Mouse (Mus musculus): ENCODE results near the gene Sun1. TPM values are rescaled to one million over a fixed set of nuclear protein-coding genes. Genes with fewer than 3 reads are reported as not detected.

Sun1 gene
- 40.9 and 44.7 TPM in 2 replicates for polyA plus RNA-seq (2015; fragmentation: Nextera tagmentation; extraction: Ambion mirVana)

DNA sequence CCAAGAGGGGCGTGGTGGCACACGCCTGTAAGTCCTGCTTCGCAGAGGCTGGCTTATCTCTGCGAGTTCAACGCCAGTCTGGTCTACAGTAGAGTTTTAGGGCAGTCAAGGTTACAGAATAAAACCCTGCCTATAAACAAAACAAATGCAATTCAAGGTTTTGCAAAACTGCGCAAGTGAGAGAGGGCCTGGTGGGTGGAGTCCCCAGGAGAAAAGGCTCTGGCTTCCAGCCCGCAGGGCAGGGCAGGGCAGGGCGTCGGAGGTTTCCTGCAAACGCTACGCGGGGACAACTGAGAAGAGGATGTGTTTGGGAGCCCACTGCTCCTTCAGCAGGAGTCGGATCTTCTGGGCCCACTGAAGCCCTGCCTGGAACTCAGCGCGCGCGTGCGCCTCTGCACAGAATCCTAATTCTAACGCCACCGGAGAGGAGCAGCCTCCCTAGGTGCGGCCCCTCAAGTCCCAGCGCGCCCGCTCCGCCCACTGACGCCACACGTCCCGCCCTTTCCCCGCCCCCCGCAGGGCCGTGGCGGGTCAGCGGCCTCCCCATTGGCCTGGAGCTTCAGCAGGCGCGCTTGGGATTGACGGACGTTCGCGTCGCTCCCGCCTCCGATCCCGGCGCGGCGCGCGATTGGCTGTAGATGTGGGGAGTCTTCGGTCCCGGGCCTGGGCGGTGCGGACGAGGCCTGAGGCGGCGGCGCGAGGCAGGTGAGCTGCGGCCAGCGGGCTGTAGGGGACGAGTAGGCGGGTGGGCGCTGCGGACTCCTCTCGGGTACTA is at the start of gene Sun1:
TSS of gene Sun1 (plus strand) at position 643 of the 775 bp plus-strand sequence.
- no peaks in the 10 kb centered on the region for H3K36me3 ChIP-seq (ENCODE audit: control insufficient read depth, insufficient read depth, low read length)
- under 1% methylated on average over 60 of the region's 64 CpGs for WGBS
- peak within 1 kb of the TSS; percentile 87 for H3K9ac ChIP-seq (ENCODE audit: low read depth, low read length)
- H3K27me3 ChIP-seq (replicated peaks; ENCODE audit: control insufficient read depth, insufficient read depth, low read length): no peaks in the 10 kb centered on the region
- H3K4me1 ChIP-seq (ENCODE audit: control insufficient read depth, insufficient read depth, low read depth, low read length): peaks cover 20% of the 10 kb centered on the region
- peak within 1 kb of the TSS; percentile 87 for H3K27ac ChIP-seq (ENCODE audit: low read depth, low read length)
- peak; percentile 99 for ATAC-seq
- H3K9me3 ChIP-seq (ENCODE audit: control insufficient read depth, low read length): no peaks in the 10 kb centered on the region
- H3K4me2 ChIP-seq (ENCODE audit: low read length): peak within 1 kb of the TSS; percentile 87
- peak within 1 kb of the TSS; percentile 88 for H3K4me3 ChIP-seq (ENCODE audit: low read length)

DNA sequence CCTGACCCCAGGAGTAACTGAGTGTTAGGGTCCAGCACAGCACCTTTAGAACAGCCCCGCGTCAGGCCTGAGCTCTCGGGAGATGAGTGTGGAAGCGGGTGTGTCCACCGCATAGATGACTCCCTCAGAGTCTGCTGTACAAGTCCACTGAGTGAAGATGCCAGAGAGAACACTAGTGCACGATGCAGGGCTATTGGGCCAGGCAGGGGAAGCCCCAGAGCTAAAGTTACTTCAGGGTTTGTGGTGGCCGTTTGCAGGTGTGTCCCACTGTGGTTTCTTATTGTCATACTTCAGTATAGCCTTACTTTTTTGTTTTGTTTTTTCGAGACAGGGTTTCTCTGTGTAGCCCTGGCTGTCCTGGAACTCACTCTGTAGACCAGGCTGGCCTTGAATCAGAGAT is 39.5 kb upstream of the Sun1 start:
- Histone ChIP-seq H3K27ac (ENCODE audit: low read depth, low read length) (no peak overlapping the region), H3K9ac (ENCODE audit: low read depth, low read length) (no peak overlapping the region), H3K9me3 (ENCODE audit: control insufficient read depth, low read length) (no peaks in the 10 kb centered on the region), H3K4me3 (ENCODE audit: low read length) (no peak overlapping the region), H3K27me3 (replicated peaks; ENCODE audit: control insufficient read depth, insufficient read depth, low read length) (no peaks in the 10 kb centered on the region), H3K4me1 (ENCODE audit: control insufficient read depth, insufficient read depth, low read depth, low read length) (no peaks in the 10 kb centered on the region), H3K36me3 (ENCODE audit: control insufficient read depth, insufficient read depth, low read length) (peaks cover 17% of the 10 kb centered on the region), H3K4me2 (ENCODE audit: low read length) (no peak overlapping the region)
- WGBS: 91% methylated on average over 8 of the region's 8 CpGs
- no peak for ATAC-seq

DNA sequence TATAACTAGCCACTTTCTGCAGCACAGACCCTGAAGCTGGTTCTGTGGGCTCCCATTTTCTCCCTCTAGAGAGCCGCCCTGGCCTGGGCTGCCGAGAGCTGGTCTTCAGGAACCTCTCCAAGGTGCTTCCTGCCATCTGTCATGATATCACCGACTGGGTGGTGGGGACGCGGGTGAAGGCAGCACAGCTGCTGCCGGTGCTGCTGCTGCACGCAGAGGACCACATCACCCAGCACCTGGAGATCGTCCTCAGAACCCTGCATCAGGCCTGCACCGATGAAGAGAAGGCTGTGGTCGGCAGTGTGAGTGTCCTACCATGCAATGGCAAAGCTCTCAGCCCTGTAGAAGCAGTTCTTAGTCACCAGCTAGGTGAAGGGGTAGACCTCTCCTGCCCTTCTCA is 38.8 kb upstream of the Sun1 start:
- no peak overlapping the region for H3K4me3 ChIP-seq (ENCODE audit: low read length)
- no peaks in the 10 kb centered on the region for H3K27me3 ChIP-seq (replicated peaks; ENCODE audit: control insufficient read depth, insufficient read depth, low read length)
- no peak for ATAC-seq
- no peaks in the 10 kb centered on the region for H3K9me3 ChIP-seq (ENCODE audit: control insufficient read depth, low read length)
- no peaks in the 10 kb centered on the region for H3K4me1 ChIP-seq (ENCODE audit: control insufficient read depth, insufficient read depth, low read depth, low read length)
- H3K4me2 ChIP-seq (ENCODE audit: low read length): no peak overlapping the region
- no peak overlapping the region for H3K27ac ChIP-seq (ENCODE audit: low read depth, low read length)
- peaks cover 19% of the 10 kb centered on the region for H3K36me3 ChIP-seq (ENCODE audit: control insufficient read depth, insufficient read depth, low read length)
- WGBS: 94% methylated on average over 10 of the region's 10 CpGs
- no peak overlapping the region for H3K9ac ChIP-seq (ENCODE audit: low read depth, low read length)

DNA sequence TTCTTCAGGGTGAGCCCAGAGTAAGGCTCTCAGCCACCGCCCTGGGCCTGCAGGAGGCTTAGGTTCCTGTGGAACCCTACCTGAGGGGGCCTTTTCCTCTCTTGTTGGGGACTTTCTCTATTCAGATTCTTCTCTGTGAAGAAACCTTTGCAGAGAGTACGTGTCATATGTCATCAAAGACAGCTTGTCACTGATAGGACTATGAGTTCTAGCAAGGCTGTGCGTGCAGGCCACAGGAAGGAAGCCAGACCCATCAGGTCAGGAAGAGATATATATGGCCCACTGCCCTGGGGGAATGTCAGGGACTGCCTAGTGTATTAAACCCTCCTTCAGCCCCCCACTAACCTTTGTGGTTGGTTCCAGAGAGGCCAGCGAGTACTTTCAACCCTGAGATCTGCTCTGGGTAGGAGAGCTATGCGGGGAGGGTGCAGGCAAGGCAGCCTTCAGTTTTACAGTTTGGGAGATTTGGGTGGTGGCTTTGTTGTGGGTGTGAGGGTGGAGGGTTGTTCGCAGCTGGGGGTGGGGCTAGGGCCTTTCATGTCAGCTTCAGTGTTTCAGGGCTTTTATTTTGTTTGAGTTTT is 33.6 kb upstream of the Sun1 start:
- Histone ChIP-seq H3K9ac (ENCODE audit: low read depth, low read length) (no peak overlapping the region), H3K4me3 (ENCODE audit: low read length) (no peak overlapping the region), H3K4me2 (ENCODE audit: low read length) (no peak overlapping the region), H3K27me3 (replicated peaks; ENCODE audit: control insufficient read depth, insufficient read depth, low read length) (no peaks in the 10 kb centered on the region), H3K9me3 (ENCODE audit: control insufficient read depth, low read length) (no peaks in the 10 kb centered on the region), H3K27ac (ENCODE audit: low read depth, low read length) (no peak overlapping the region), H3K4me1 (ENCODE audit: control insufficient read depth, insufficient read depth, low read depth, low read length) (no peaks in the 10 kb centered on the region), H3K36me3 (ENCODE audit: control insufficient read depth, insufficient read depth, low read length) (peaks cover 19% of the 10 kb centered on the region)
- no peak for ATAC-seq
- WGBS: 92% methylated on average over 6 of the region's 6 CpGs

DNA sequence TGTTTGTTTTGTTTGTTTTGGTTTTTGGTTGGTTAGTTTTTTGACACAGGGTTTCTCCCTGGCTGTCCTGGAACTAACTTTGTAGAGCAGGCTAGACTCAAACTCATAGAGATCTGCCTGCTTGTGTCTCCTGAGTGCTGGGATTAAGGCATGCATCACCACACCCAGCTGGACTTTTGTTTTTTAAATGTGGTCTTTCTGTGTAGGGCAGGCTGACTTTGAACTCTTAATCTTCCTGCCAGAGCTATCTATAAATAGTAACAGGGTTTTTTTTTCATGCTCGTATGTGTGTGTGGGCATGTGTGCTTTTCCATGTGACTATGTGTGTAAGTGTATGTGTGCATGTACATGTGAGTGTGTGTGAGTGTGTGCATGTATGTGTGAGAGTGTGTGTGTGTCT is 32.9 kb upstream of the Sun1 start:
- peaks cover 18% of the 10 kb centered on the region for H3K36me3 ChIP-seq (ENCODE audit: control insufficient read depth, insufficient read depth, low read length)
- 64% methylated on average over 1 of the region's 1 CpGs for WGBS

DNA sequence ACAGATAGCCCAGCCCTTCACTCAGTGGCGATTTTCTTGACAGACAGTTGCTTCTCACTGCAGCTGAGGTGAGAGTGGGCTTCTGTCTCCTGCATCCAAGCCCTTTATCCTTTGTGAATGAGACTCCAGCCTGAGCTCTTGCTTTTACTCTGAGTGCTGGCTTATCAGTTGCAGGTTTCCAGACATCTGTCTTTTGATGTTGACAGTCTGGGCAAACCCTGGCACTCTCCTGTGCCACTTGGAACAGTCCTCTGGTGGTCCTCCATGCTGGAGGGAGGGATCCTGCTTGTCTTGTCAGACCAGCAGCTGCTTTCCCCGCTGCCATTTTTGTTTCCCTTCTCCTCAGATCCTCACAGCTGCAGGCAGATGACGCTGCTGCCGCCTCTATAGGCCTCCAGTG is 28.5 kb upstream of the Sun1 start:
- no peak for ATAC-seq
- peaks cover 11% of the 10 kb centered on the region; the same call in 1 of the 2 replicates for H3K4me1 ChIP-seq (ENCODE audit: control insufficient read depth, insufficient read depth, low read depth, low read length)
- no peaks in the 10 kb centered on the region for H3K27me3 ChIP-seq (replicated peaks; ENCODE audit: control insufficient read depth, insufficient read depth, low read length)
- no peaks in the 10 kb centered on the region for H3K9me3 ChIP-seq (ENCODE audit: control insufficient read depth, low read length)
- H3K27ac ChIP-seq (ENCODE audit: low read depth, low read length): no peak overlapping the region
- no peak overlapping the region for H3K4me2 ChIP-seq (ENCODE audit: low read length)
- H3K9ac ChIP-seq (ENCODE audit: low read depth, low read length): no peak overlapping the region
- 93% methylated on average over 4 of the region's 4 CpGs for WGBS
- H3K36me3 ChIP-seq (ENCODE audit: control insufficient read depth, insufficient read depth, low read length): peaks cover 9% of the 10 kb centered on the region
- no peak overlapping the region for H3K4me3 ChIP-seq (ENCODE audit: low read length)

More for the DNA sequence above, 32.9 kb upstream of the Sun1 start:
- Histone ChIP-seq H3K4me1 (ENCODE audit: control insufficient read depth, insufficient read depth, low read depth, low read length) (no peaks in the 10 kb centered on the region), H3K27ac (ENCODE audit: low read depth, low read length) (no peak overlapping the region), H3K4me2 (ENCODE audit: low read length) (no peak overlapping the region), H3K4me3 (ENCODE audit: low read length) (no peak overlapping the region), H3K27me3 (replicated peaks; ENCODE audit: control insufficient read depth, insufficient read depth, low read length) (no peaks in the 10 kb centered on the region), H3K9me3 (ENCODE audit: control insufficient read depth, low read length) (no peaks in the 10 kb centered on the region), H3K9ac (ENCODE audit: low read depth, low read length) (no peak overlapping the region)
- ATAC-seq: no peak

DNA sequence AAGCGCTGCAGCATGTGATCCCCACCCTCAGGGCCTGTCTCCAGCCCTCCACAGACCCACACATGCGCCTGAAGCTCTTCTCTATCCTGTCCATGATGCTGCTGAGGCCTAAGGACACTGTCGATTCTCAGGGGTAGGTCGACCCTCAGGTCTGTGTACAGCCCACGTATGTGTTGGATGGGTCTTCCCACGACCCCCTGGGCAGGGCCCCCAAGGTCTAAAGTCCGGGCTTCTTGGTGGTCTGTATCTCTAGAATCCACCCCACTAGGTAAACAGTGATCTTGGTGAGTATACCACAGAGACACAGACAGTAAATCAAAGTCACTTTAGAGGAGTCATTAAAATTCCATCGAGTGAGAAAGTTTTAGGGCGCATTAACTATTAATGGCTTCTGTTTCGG is 26.3 kb upstream of the Sun1 start:
- Histone ChIP-seq H3K27ac (ENCODE audit: low read depth, low read length) (peak overlapping the region; percentile 54), H3K9me3 (ENCODE audit: control insufficient read depth, low read length) (no peaks in the 10 kb centered on the region), H3K9ac (ENCODE audit: low read depth, low read length) (no peak overlapping the region), H3K4me1 (ENCODE audit: control insufficient read depth, insufficient read depth, low read depth, low read length) (peaks cover 11% of the 10 kb centered on the region; the same call in 1 of the 2 replicates), H3K27me3 (replicated peaks; ENCODE audit: control insufficient read depth, insufficient read depth, low read length) (no peaks in the 10 kb centered on the region), H3K4me3 (ENCODE audit: low read length) (no peak overlapping the region), H3K36me3 (ENCODE audit: control insufficient read depth, insufficient read depth, low read length) (peaks cover 12% of the 10 kb centered on the region), H3K4me2 (ENCODE audit: low read length) (no peak overlapping the region)
- ATAC-seq: no peak
- WGBS: 63% methylated on average over 10 of the region's 10 CpGs

DNA sequence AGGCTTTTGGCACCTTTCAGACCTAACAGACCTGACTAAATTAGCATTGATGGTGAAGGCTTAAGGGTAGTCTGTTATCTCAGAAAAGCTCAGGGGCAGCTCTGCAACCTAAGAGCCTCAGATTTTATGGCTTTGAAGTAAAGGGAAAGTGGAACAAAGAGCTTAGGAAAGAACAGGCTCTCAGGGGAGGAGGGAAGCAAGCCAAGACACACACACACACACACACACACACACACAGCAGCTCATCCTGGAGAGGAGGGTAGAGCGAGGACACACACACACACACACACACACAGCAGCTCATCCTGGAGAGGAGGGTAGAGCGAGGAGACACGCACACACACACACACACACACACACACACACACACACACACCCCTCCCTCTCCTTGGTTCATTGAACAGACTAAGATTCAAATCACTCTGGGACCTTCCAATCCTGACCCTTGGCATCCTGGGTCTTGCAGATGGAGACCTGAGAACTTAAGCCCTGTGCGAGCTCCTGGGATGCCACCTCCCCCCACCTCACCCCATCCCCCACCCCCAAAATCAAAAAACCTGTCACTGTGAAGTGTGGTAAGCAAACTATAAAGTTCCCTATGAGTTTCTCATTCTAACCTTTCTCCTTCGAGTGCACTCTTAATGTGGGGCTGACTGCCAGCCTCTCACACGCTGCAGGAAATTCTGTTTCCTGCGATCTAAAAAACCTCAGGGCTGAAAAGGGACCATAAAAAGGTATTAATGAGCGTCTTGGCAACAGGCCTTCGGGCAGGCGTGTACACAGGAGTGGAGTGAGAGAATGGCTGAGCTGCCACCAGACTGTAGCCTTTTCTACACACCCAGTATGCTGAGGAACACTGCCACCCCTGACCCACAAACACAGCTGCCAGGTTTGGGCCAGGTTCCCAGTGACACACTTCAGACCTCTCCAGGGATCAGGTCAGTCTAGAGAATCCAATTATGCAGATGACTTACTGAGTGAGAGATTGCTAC is 25.6 kb upstream of the Sun1 start:
- peak overlapping the region; percentile 31 for H3K27ac ChIP-seq (ENCODE audit: low read depth, low read length)
- no peak overlapping the region for H3K4me2 ChIP-seq (ENCODE audit: low read length)
- H3K4me3 ChIP-seq (ENCODE audit: low read length): no peak overlapping the region
- no peaks in the 10 kb centered on the region for H3K27me3 ChIP-seq (replicated peaks; ENCODE audit: control insufficient read depth, insufficient read depth, low read length)
- H3K9ac ChIP-seq (ENCODE audit: low read depth, low read length): no peak overlapping the region
- WGBS: 45% methylated on average over 10 of the region's 10 CpGs
- H3K4me1 ChIP-seq (ENCODE audit: control insufficient read depth, insufficient read depth, low read depth, low read length): peaks cover 11% of the 10 kb centered on the region; the same call in 1 of the 2 replicates
- peaks cover 15% of the 10 kb centered on the region for H3K36me3 ChIP-seq (ENCODE audit: control insufficient read depth, insufficient read depth, low read length)
- H3K9me3 ChIP-seq (ENCODE audit: control insufficient read depth, low read length): no peaks in the 10 kb centered on the region
- ATAC-seq: peak; percentile 57; the same call in 1 of the 2 replicates

All from hindbrain, embryonic 16.5 days (tissue).